Mouse (Mus musculus): ENCODE measurements at regions not wholly inside any gene's neighbourhood (a gene's known extent, or its start where the extent isn't known, plus 50 kb on each side); places are given as distances from the start of the nearest gene placed in this dataset.

- TF ChIP-seq CTCF (IDR thresholded peaks at IDR 0.05; ENCODE audit: borderline replicate concordance, insufficient read depth, low read depth, low read length), result no peak
- no peak for TF ChIP-seq POLR2A (IDR thresholded peaks at IDR 0.05; ENCODE audit: borderline replicate concordance, insufficient read depth, low read length)
Observed at GRCm38 (mm10) chr3:6320818-6321504, 299.3 kb downstream of the 1700008P02Rik start.
